Mouse (Mus musculus): ENCODE results near the gene Ntn3. TPM values are rescaled to one million over a fixed set of nuclear protein-coding genes. Genes with fewer than 3 reads are reported as not detected.

Ntn3 gene
- total RNA-seq, 2 experiments from 2014 or later: 4.7 to 4.9 TPM

Small RNAs within 50 kb of the gene (microRNA-seq; reads per million reads assigned to microRNA genes)
- gene Mir5134 (0.63 reads per million), gene Mir6965 (not detected)

Other genes with a start within 250 kb of the Ntn3 start
- gene Prss30, start 229.0 kb downstream of the Ntn3 start, total RNA-seq (2021): not detected
- not detected for gene Prss22, start 211.4 kb downstream of the Ntn3 start, total RNA-seq (2021)
- not detected for gene Prss27, start 171.4 kb downstream of the Ntn3 start, total RNA-seq (2021)
- 10 to 100 TPM; 26.0 to 30.4 TPM for gene Kctd5, start 136.0 kb downstream of the Ntn3 start, total RNA-seq (2021)
- 10 to 100 TPM; 52.6 to 60.6 TPM for gene Pdpk1, start 58.6 kb downstream of the Ntn3 start, total RNA-seq (2021)
- 10 to 100 TPM; 20.2 to 24.7 TPM for gene Amdhd2, start 45.8 kb downstream of the Ntn3 start, total RNA-seq (2021)
- 100 to 1,000 TPM; 193 to 194 TPM for gene Atp6v0c, start 39.8 kb downstream of the Ntn3 start, total RNA-seq (2021)
- 10 to 100 TPM; 11.7 to 12.3 TPM for gene Tbc1d24, start 4.0 kb downstream of the Ntn3 start, total RNA-seq (2021)
- 1 to 10 TPM; 6.0 to 6.1 TPM for gene Tedc2, start 11.3 kb upstream of the Ntn3 start, total RNA-seq (2021)
- gene Ccnf, start 42.0 kb upstream of the Ntn3 start, total RNA-seq (2021): 10 to 100 TPM; 14.9 to 15.2 TPM
- gene Abca17, start 141.5 kb upstream of the Ntn3 start, total RNA-seq (2021): under 1 TPM in 1 of 2 experiments, not detected in 1; 0.10 TPM
- gene Abca3, start 142.4 kb upstream of the Ntn3 start, total RNA-seq (2021): 10 to 100 TPM; 15.9 to 17.0 TPM
- 10 to 100 TPM; 83.7 to 93.6 TPM for gene Rnps1, start 205.0 kb upstream of the Ntn3 start, total RNA-seq (2021)
- gene Eci1, start 217.1 kb upstream of the Ntn3 start, total RNA-seq (2021): 100 to 1,000 TPM; 117 to 133 TPM
- gene Dnase1l2, start 233.6 kb upstream of the Ntn3 start, total RNA-seq (2021): 1 to 10 TPM; 1.9 TPM

All from gastrocnemius, postnatal 4 days (tissue).